Mouse (Mus musculus) urinary bladder, postnatal 36 days (tissue): Measurements from ENCODE around the gene Spag4.
A peak's percentile ranks its signal among the peaks of the same experiment; 100 is the strongest.

Source experiments
- DNase-seq, 2 experiments: peaks; one replicate each; pipeline ENCODE4 v3.0.0; 2022; ENCODE audit warnings: low spot score in 2 of 2, mixed read lengths in 1 of 2

The Spag4 gene

DNA sequence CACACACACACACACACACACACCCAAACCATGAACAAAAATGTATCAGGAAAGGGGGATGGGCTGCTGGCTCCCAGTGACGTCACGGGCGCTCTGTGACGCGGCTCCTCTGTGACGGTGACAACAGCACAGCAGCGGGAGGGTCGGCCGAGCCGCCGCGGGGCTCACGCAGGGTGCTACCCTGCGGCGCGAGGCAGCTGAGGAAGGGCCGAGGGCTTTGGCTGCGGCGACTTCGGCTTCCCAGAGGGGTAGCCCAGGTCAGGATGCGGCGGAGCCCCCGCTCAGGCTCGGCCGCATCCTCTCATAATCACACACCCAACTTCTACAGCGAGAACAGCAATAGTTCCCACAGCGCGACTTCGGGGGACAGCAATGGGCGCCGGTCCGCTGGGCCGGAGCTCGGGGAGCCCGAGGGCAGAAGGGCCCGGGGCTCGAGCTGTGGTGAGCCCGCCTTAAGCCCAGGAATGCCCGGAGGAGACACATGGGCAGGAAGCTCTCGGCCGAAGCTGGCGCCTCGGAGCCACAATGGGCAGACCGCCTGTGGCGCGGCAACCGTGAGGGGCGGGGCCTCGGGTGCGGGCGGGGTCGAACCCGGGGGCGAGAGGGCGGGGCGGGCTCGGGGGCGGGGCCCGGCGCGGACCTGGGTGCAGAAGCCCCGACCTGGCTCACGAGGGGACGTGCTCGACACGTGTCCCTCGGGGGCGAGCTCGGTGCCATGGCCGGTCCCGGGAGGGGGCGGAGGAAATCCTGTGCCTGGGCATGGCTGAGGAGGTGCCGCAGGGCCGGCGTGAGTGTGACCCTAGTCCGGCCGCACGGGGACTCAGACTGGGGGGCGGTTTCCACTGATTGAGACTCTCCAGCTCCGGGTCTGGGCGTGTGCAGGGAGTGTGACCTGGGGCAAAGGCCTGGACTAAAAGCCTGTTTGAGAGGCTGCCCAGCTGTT lies at the start of gene Spag4:
TSS of gene Spag4 (plus strand) at position 77 of the 943 bp plus-strand sequence.
- DNase-seq = peak; percentile 60 to 74

DNA sequence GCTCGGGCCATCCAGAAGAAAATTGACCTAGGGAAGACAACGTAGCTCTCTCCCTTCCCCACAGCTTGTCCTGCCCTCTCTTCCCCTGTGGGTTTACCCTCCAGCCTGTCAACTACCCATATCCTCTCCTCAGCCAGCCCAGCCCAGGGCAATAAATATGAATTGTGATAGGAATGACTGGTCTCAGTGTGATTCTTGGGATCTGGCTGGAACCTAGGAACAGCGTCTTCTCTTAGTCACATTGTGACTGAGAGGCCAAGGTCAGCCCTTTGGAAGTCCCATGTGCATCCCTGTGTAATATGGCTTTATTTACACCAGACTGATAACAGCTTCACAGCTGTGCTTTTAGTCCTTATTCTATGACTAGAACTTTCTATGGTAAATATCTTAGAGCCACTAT lies 46.9 kb upstream of the Spag4 start:
- no peak for DNase-seq

GRCm38 (mm10) chr2:156021219-156021618 lies 43.8 kb upstream of the Spag4 start:
- no peak for DNase-seq

DNA sequence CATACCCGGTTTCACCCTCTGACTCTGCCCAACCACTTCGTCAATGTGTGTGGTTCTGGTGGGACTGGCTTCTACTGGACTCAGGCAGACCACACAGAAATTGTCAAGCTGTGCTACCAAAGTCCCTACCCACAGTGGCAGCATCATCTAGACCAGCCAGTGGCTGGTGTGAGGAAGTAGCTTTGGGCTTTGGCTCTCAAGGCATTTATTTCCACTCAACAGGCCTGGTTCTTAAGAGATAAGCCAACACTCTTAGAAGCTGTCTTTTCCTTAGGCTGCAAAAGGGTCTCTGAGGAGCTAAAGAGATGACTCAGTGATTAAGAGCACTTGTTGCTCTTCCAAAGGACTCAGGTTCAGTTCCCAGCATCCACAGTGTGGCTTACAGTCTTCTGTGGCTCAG lies 43.2 kb upstream of the Spag4 start:
- DNase-seq = no peak

- DNase-seq = no peak
Measured at GRCm38 (mm10) chr2:156025482-156025881, 39.5 kb upstream of the Spag4 start.

DNA sequence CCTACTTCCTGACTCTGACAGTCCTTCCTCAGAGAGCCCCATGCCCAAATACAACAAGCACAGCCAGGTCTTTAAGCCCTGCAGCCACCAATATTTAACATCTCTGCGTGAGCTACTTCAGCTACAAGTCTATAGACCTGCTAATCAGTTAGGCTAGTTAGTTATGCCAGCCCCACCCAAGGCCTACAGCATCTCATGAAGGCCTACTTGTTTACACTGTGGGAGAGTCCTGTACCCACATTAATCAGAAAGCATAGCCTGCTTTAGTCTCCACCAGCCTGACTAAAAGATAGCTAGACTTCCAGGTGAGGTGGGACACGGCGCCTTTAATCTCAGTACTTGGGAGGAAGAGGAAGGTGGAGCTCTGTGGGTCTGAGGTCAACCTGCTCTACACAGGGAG lies 25.6 kb upstream of the Spag4 start:
- DNase-seq = no peak

DNA sequence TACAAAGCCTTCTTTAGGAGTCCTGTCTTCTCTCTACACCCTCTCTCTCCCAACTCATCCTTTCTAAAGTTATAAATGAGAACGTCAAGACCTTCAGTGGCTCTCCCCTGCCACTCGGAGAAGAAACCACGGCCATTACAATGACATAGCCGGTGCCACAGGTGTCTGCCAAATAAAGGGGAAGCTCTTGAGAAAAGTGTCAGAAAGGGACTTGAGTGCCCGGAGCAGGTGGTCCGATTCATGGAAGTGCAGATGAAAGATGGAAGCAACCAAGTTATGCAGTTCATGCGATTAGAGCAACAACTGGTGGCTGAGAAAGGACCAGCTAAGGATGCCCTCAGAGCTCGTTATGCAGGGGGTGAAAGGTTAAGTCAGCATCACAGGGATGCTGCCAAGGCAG lies 22.1 kb upstream of the Spag4 start:
- no peak for DNase-seq

GRCm38 (mm10) chr2:156047929-156048328 lies 17.0 kb upstream of the Spag4 start:
- DNase-seq = no peak

GRCm38 (mm10) chr2:156052816-156053215 lies 12.2 kb upstream of the Spag4 start, which contains the start of gene Fer1l4:
TSS of gene Fer1l4 (minus strand) at chr2:156052947.
- peak; percentile 72 to 84 for DNase-seq

- DNase-seq = no peak
Measured at GRCm38 (mm10) chr2:156066126-156066525, 1.2 kb downstream of the Spag4 start.

- no peak for DNase-seq
Measured at GRCm38 (mm10) chr2:156067916-156068315, 2.9 kb downstream of the Spag4 start.

GRCm38 (mm10) chr2:156071236-156071635 lies 6.3 kb downstream of the Spag4 start:
- DNase-seq = no peak

DNA sequence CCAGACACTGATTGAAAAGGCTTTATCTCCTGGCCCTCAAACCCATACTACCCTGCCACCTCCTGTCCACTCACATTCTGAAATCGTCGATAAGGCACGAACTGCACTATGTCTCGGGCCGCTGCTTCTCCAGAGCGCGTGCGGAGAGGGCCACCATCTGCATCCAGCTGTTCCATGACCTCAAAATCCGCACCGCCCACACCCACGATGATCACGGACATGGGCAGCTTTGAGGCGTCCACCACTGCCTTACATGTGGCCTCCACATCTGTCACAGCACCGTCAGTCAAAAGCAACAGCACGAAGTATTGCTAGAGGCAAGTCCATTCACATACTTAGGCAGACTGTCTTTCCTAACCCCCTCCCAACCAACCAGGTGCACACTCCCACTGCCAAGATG lies 8.8 kb downstream of the Spag4 start:
- DNase-seq = no peak

GRCm38 (mm10) chr2:156077461-156077860 lies 12.5 kb downstream of the Spag4 start:
- no peak for DNase-seq

GRCm38 (mm10) chr2:156078421-156079182 lies 13.6 kb downstream of the Spag4 start:
- DNase-seq = no peak

GRCm38 (mm10) chr2:156079183-156079560 lies 14.2 kb downstream of the Spag4 start:
- DNase-seq = no peak

- DNase-seq = no peak
Measured at GRCm38 (mm10) chr2:156079674-156080073, 14.7 kb downstream of the Spag4 start.

- no peak for DNase-seq
Measured at GRCm38 (mm10) chr2:156080391-156080790, 15.4 kb downstream of the Spag4 start.

DNA sequence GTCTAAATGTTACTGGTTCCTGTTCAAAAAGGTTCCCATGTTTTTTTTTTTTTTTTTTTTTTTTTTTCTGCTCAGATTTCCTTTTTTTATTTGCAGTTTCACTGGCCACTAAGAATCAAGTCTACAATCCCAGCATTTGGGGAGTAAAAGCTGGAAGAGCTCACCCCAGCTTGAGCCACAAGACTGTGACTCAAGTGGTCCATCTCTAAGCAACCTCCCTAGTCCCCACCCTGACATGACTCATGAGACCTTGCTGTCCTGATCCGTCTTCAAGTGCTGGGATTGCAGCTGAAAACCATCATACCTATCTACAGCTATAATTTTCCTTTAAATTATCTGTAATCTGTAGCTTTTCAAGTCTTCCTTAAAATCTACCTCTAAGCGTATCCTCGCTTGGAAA lies 19.6 kb downstream of the Spag4 start:
- DNase-seq = no peak

- no peak for DNase-seq
Measured at GRCm38 (mm10) chr2:156087391-156088110, 22.6 kb downstream of the Spag4 start.

GRCm38 (mm10) chr2:156089799-156090198 lies 24.8 kb downstream of the Spag4 start:
- no peak for DNase-seq

DNA sequence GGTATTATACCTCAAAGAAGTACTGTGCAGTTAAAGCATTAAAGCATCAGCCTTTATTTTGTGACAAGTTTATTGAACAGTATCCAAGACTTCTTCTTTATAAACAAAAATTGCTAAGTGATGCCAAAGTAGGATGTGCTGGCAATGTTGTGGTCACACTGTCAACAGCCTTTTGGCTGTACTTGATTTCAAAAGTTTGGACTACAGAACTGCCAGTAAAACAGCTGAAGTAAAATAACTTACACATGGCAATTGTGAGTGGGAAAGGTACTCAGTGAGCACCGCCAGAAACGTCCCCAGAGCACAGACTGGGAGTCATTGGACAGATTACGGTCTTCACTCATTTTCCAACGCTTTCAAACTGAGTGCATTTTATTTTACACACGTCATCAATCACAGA lies 27.0 kb downstream of the Spag4 start:
- no peak for DNase-seq
